Mouse (Mus musculus) kidney, adult 11 months (tissue): ENCODE measurements around the gene Fgf10.

Experiments
- DNase-seq: peaks from one replicate; pipeline ENCODE4 v3.0.0; 2022

Fgf10 gene

DNA sequence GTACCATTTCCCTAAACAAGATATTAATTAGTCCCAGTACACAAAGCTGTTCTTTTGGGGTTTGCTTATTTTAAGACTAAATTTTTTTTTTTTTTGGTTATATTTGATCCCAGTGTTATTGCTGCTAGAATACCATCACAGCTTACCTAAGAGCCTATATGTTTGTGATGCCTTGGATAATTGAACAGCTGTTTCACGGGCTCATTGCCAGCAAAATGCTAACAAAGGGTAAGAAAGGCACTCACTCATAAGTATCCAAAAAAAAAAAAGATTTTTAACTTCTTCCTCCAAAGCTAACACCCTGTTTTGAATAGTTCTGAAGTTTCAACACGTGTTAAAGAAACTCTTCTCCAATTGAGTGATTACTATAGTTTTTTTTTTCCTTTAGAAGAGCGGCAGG, 48.8 kb downstream of the Fgf10 start:
- no peak for DNase-seq

DNA sequence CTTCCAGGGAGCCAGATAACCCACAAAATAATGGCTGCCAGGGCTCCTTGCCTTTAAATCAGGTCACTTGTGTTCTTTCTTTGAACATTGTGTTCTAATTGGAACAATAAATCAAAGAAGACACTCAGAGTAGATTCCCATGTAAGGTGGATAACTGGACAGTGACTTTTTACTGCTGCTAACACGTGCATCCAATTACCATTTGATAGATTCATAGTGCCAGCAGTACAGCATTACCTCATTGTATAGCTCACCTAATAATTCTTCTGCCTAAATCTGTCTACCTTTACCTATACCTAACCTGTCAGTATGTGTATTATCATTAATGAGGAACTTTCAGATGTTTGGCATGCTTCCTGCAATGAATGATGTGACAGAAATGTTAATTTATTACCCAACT, 52.1 kb downstream of the Fgf10 start:
- no peak for DNase-seq

DNA sequence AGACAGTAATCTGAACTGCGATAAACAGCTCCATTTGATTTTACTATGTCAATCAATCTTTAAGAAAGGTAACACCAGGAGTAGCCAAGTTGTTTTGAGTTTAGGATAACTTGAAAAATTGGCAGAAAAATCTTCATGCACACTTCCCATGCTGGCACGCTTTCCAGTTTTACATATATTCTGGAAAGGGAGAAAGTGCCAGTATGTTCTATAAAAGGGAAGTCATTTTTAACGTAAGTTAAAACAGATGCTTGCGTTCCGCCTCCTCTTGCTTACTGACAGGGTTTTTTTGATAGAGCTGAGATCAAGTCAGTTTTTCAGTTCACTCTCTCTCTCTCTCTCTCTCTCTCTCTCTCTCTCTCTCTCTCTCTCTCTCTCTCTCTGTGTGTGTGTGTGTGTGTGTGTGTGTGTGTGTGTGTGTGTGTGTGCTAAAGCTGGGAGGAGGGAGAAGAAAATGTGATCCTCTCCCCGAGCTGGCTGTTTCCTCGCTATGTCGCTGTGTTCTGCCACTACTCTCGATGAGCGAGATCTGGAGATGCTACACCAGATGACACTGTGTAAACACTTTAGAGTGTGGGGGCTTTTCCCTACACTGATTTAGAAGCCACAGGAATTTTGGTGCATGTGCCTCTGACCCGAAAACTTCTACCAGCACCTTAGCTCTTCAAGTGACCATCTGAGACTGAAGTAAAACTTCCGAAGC, 62.4 kb downstream of the Fgf10 start:
- DNase-seq: no peak

DNA sequence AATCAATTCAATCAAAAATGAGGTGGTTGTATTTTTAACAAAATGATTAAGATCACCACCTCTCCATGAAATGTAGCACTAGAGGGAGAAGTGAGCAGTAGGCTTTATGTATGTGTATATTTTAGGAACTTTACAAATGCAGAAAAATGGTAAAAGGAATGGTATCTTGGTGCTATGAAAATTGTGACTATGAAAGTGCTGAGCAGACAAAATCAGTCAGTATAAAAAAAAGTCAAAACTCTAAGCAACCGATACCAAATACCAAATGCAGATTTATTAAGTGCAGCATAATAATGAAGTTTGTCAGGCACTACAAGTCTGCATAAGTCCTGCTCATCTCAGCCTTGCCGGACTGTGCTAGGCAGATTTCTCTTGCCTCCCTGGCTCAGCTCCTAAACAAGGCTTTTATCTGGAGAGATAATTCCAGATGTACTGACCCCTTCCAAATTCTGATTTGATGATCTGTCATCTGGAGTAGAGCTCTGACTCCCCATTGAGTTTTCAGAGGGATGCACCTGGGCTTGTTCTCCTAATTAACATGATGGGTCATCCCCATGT, 70.3 kb downstream of the Fgf10 start:
- no peak for DNase-seq

DNA sequence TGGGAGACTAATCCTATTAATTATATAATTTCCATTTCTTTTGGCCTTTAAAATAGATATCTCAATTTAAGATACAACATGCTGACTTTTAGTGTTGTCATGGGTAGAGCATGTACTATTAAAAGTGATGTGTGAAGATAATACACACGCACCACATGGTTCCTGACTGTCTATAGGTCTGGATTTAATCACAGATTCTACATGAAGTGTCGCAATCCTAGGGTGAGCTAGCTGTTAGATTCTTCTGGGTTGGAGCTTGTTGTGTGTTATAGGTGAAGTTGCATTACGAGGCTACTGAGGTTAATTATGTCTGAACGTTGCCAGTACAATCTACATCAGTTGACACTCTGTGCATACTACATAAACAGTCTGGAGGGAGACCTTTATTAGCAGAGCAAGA, 73.2 kb downstream of the Fgf10 start:
- no peak for DNase-seq

DNA sequence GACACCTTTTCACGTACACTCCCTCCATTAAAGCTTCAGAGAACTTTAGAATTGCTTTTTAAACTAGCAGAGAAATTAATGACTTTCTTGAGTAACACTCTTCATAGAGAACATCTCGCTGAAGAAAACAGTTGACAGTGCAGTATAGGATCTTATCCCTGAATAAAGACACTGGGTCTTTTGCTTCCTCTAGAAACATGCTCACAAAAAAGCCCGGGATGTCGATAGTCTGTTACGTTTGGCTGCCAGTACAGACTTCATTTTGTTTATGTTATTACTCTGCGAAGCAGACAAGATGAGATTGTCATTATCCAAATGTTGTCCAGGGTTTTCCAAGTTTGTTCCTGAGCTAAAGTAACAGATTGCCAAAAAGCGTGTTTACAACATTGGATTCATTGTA, 75.2 kb downstream of the Fgf10 start:
- DNase-seq: no peak

DNA sequence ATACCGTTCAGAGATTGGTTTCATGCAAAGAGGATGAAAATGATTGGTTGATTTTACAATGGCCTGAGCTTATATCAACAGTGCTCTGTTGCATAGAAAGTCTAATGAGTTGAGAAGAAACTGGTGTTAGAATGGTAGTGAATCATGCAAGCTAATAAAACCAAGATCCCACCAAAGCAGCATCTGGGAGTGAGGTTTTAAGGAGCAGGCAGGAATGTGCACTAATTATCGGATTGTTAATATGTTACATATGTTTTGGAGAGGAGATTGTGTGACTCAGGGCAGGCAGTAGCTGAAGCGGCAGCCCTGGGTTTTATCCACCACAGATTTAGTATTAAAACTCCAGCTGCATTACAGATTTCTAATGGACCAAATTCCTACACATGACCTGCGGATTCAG, 76.8 kb downstream of the Fgf10 start:
- DNase-seq: no peak

DNA sequence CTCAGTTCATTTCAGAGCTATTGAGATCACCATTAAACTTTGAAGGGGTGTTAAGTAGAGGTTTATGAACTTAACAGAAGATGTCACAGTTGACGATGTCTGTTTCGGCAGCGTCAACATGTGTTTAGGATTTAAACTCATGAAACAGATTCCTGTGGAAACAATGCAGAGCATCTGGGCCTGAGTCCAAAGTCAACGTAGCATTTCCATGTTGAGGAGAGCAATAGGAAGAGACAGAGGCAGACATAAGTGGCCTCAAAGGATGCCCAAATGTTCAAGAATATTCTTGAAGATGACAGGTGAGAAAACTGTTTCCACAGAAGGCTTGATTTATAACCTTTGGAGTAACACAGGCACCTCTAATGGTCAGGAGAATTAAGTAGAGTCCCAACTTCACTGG, 84.4 kb downstream of the Fgf10 start:
- no peak for DNase-seq

DNA sequence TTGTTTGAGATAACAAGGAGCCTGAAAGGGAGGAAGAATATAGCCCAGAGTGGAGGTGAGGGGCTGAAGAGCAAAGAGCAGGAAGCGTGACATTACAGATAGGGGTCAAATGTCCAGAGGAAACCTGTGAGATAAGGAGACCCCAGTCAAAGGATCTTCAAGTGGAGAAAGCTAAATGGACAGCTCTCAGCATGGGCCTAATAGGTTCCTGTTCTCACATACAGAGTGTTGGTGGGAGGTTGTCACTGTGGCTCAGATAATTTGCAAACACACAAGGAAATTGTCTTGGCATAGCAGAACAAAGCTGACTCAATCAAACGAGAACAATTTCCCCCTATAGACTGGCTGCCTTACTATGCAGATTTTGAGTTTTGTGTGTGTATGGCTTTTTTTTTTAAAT, 89.4 kb downstream of the Fgf10 start:
- no peak for DNase-seq

DNA sequence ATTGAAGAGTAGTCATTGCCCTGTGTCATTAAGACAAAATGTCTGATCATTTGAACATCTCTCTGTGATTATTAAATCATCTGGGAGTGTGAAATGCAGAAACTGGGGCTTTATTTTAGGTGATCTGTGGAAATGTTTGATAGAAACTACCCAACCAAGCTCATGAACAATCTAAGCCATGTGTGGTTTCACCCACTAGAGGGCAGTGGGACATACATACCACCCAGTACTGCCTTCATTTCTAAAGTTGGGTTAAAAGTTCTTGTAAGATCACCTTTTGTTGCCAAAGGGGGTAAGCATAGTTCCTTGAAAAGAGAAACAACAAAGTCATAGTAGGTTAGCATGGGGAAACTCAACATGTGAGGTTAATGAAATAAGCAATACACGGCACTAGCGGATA, 93.4 kb downstream of the Fgf10 start:
- DNase-seq: no peak

DNA sequence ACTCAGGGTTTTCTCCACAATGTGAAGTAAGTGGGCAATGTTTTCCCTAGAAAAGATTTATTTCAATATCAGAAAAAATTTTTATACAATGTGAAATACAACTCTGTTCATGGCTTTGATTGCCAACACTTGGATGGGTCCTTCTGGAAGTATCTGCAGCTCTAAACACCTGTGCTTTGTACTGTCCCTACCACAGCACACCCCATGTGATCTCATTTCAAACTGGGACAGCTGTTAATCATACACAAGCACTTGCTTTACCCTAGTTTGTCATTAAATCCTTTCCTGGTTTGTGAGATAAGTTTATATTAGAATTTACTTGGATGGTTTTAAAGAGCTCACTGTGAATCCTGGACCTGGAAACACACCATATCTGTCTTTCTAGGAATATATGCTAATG, 102.6 kb downstream of the Fgf10 start:
- peak; percentile 8 for DNase-seq

DNA sequence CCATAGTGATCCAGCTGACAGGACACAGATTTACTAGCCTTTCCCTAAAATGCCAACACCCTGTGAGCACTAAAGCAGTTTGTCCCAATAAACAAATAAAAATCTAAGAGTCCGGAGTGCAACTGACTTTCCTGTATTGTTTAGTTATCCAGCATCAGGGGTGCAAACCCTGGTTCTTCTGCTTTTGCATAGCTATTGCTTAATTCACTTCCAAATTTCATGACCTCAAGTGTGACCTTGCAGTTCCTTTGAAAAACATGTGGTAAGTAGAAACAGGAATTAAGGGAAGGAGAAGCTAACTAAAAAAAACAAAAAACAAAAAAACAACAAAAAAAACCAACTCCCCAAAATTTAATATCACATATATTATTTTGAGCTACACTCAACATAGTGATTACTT, 105.6 kb downstream of the Fgf10 start:
- no peak for DNase-seq

DNA sequence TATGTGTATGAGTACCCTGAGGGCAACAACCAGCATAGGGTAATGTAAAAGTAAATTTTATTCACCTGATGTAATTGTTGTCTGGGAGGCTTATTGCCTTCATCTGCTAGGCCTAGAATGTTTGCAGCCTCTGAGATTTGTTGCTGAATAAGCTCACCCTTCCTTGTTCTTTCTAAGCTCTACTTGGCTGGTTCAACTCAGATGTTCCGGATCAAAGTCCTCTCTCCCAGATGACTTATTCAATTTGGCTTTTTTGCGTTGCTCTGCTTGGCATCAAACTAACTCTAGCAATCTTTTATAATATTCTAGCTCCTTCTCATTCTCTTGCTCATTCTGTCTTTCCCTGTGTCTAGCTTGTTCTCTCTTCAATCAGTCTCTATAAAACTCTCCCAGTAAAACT, 109.6 kb downstream of the Fgf10 start:
- no peak for DNase-seq

DNA sequence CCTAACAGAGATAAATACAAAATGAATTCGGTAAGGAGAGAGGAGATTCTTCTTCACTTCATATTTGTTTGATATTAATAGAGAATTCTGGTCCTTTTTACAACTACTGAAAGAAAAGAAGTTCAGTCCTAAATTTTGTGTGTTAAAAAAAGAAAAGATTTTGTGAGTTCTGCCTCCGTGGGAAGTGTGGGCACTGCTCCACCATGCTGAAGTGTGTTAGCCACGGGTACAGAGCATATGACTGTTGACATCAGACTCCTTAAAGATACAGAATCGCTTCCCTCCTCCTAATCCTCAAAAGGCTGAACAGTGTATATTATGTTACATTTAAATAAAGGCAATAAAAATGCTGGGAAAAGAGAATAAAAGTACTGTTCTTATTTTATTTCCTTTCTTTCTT, 122.2 kb downstream of the Fgf10 start:
- DNase-seq: no peak

DNA sequence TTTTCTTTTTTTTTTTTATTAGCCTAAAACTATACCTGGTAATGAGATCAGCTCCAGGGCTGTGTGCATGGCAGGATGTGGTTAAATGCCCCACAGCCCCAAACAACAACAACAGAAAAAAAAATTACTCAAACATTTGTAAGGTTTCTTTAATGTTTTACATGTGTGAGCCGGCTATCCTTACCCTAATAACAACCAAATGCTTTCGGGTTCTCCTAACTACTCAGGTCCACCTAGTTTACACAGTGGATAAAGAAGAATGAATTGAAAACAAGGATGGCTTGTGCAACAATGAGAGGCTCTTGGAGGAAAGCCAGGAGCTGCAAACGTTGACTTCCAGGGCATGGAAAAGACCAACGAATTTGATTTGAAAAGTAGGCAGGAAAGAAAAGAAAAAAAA, 122.6 kb downstream of the Fgf10 start:
- no peak for DNase-seq

DNA sequence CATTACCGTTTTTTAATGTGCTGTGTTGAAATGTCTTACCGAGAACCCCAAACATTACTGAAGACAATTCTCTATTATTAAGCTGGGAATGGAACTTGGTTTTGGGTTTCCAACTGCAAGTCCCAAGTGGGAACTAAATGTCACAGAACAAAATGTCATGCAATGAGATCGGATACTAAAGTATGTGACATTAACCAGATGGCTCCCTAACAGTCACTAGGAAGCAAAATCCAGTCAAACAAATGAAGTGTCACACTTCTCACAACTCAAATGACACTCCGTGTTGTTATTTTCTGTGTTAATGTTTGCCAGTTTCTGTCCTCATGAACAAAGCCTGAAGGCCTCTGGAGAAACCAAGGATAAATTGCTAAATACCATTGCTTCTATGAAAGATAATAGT, 130.6 kb downstream of the Fgf10 start:
- no peak for DNase-seq

DNA sequence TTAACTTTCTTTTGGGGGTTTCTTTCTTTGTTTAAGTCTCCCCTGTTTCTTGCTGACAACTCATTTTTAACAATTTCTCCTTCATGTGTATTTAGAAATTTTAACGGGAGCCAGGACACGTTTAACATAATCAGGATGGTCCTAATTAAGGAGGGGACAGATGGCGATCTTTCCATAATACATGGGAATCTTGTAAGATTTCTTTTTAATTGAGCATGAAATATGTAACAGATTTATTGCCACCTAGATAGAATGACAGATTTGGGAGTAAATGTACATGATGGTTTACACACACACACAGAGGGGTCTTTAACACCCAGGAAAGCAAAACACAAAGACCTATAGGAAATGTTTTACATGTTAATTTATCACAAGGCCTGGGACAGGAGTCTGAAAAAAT, 137.1 kb downstream of the Fgf10 start:
- no peak for DNase-seq

DNA sequence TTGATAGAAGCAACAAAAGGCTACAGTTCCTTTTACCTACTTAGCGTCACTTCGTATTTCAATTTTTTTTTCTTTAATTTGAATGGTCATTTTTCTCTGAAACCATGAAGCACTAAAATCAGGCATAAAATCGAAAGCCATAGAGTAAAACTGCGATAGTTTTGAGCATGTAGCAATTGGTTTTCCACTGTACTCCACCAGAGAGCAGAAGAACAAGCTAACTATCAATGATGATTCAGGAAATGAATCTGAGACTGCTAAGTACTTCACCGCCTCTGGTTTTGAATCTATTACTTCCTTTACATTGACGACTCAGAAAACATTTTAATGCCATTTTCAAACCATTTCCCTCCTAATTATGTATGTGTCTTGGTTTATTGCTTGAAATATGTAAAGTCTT, 150.2 kb downstream of the Fgf10 start:
- DNase-seq: no peak

DNA sequence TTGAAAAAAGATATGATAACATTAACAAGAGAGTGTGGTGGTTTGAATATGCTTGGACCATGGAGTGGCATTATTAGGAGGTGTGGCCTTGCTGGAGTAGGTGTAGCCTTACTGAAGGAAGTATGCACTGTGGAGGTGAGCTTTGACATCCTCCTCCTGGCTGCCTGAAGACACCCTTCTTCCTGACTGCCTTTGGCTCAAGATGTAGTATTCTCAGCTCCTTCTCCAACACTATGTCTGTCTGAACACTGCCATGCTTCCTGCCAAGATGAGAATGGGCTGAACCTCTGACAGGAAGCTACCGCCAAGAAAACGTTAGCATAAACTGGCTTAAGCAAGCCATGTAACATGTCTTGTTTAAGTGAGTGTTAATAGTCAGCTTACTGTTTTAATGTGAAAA, 153.5 kb downstream of the Fgf10 start:
- no peak for DNase-seq

DNA sequence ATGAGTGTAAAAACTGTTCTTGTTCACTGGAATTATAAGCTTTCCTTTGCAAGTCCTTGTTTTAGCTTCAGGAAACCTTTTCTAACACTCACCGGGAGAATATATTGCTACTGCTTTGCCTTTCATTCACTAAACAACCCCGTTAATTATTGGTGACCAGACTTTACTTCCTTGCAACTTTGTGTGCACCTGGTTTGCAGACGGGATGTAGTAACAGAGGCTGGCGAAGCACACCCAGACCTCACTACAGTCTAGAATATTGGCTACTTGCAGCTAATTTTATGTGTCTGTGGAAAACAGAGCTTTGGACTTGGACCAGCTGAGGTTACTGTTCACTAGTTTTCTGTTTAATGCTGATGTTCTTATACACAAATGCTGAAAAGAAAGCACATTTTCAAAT, 155.5 kb downstream of the Fgf10 start:
- no peak for DNase-seq

DNA sequence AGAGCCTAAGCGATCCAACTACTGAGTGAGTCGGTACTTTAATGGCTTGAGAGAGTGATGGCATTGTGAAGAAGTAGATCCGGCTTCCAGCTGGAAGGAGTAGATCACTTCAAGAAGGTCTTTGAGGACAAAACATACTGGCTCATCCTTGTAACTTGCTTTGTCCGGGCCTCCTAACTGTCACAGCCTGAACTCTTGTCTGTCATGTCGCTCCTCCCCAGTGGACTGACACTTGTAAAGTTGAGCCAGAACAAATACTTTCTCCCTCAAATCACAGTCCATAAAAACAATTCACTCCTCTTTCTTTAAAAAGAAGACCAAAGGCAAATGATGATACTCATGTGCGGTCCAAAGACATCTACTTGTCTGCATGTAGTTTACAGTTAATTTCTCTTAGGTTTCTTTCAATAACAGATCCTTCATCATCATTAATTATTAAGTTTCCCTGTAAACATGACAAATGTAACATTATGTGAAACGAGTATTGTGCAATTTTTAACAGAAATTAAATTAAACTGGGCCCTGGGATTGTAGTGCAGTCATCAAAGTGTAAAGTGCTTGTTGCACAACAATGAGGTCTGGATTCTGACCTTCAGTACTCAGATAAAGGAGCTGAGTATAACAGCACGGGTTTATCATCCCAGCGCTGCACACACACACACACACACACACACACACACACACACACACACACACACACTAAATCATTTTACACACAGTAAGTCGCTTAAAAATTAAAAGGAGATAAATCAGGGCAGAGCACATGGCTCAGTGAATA, 159.2 kb downstream of the Fgf10 start:
- DNase-seq: no peak

DNA sequence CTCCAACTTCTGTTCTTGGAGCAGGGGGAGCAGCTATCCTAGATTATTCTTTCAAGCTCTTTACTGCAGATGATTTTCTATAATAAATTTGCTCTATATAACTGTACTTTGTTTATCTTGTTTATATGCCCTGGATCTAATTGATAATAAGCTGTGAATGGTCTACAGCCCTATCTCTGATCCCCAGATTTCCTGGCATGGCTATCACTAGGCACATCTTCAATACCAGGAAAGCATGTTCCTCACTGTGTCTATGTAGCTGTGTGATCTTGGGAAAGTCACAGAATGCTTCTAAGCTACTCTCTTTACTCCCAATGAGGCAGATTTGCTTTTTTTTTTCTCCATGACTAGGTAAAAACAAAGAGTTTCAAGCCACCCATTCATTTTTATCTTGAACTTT, 164.4 kb downstream of the Fgf10 start:
- DNase-seq: no peak

DNA sequence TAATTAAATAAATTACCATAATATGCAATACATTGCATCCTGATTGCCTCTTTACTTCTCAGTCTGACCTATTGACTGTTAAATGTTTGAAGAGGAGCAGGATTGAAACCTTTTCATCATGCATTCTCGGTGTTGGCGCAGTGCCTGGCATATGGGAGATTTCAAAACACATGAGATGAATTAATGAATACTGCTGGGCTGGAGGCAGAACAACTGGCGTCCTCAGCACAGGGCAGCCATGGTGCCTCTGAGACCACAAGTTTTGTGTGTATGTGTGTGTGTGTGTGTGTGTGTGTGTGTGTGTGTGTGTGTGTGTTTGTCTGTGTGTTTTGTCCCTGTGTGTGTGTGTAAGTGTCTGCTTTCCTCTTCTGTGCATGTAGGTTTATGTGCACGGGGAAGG, 165.5 kb downstream of the Fgf10 start:
- DNase-seq: no peak
